Mouse (Mus musculus) MEL (cell line): Measurements from ENCODE around the gene Olfm4. TPM values are rescaled to one million over a fixed set of nuclear protein-coding genes. Genes with fewer than 3 reads are reported as not detected.

Experiments used
- DNase-seq: peaks from one replicate; pipeline ENCODE4 v3.0.0; 2011; ENCODE audit warnings: low read depth, low spot score
- H3K27ac ChIP-seq: 2 replicates; pipeline ENCODE4 v1.5.1; 2012; ENCODE audit warnings: low read depth, mild to moderate bottlenecking, control low read depth, low read length, moderate library complexity; ENCODE audit not compliant: control insufficient read depth
- H3K27me3 ChIP-seq, 2 experiments: fragments of 150-350 bp in 1 of 2; sonication (generic) in 1 of 2; 2 replicates each; pipeline ENCODE4 v1.6.1; 2012; ENCODE audit warnings: low read length in 2 of 2, mild to moderate bottlenecking in 2 of 2, improper control_type of control experiment in 1 of 2, moderate library complexity in 1 of 2; ENCODE audit not compliant: insufficient read depth in 2 of 2, control insufficient read depth in 1 of 2
- H3K36me3 ChIP-seq, 2 experiments: 2 replicates each; pipeline ENCODE4 v1.6.1; 2012 to 2014; ENCODE audit warnings: low read length in 2 of 2, improper control_type of control experiment in 1 of 2, inconsistent platforms in 1 of 2, mild to moderate bottlenecking in 1 of 2; ENCODE audit not compliant: insufficient read depth in 2 of 2, control insufficient read depth in 1 of 2
- H3K4me1 ChIP-seq, 2 experiments: fragments of 150-350 bp in 1 of 2; sonication (generic) in 1 of 2; 2 replicates each; pipeline ENCODE4 v1.6.1; 2012; ENCODE audit warnings: low read length in 2 of 2, improper control_type of control experiment in 1 of 2, mild to moderate bottlenecking in 1 of 2; ENCODE audit not compliant: insufficient read depth in 2 of 2, control insufficient read depth in 1 of 2
- H3K4me3 ChIP-seq, 2 experiments: fragments of 150-350 bp in 1 of 2; sonication (generic) in 1 of 2; 2 replicates each; pipeline ENCODE4 v1.5.1; 2012; ENCODE audit warnings: low read depth in 2 of 2, low read length in 2 of 2, mild to moderate bottlenecking in 2 of 2, moderate library complexity in 2 of 2, control low read depth in 1 of 2, improper control_type of control experiment in 1 of 2; ENCODE audit not compliant: control insufficient read depth in 1 of 2, insufficient read depth in 1 of 2
- H3K79me2 ChIP-seq: 2 replicates; pipeline ENCODE4 v1.6.1; 2012; ENCODE audit warnings: mild to moderate bottlenecking, low read length, moderate library complexity; ENCODE audit not compliant: control insufficient read depth, poor library complexity, insufficient read depth
- H3K9ac ChIP-seq: 2 replicates; pipeline ENCODE4 v1.6.1; 2012; ENCODE audit warnings: low read depth, mild to moderate bottlenecking, control low read depth, low read length, moderate library complexity; ENCODE audit not compliant: control insufficient read depth, poor library complexity, severe bottlenecking
- H3K9me3 ChIP-seq: fragments of 150-350 bp; sonication (generic); replicated peaks from 2 replicates; pipeline ENCODE4 v1.6.1; 2012; ENCODE audit warnings: mild to moderate bottlenecking, low read length, improper control_type of control experiment, moderate library complexity; ENCODE audit not compliant: insufficient read depth
- CHD2 ChIP-seq: IDR thresholded peaks from 2 replicates; pipeline ENCODE4 v1.6.1; 2011; ENCODE audit warnings: low read length, improper control_type of control experiment
- ELF1 ChIP-seq: IDR thresholded peaks from 2 replicates; pipeline ENCODE4 v1.6.1; 2014; ENCODE audit warnings: low read depth, mild to moderate bottlenecking, inconsistent platforms, low read length, improper control_type of control experiment, moderate library complexity
- GATA1 ChIP-seq: IDR thresholded peaks from 2 replicates; pipeline ENCODE4 v1.6.1; 2011; ENCODE audit warnings: low read depth, low read length, improper control_type of control experiment
- KAT2A ChIP-seq: conservative IDR thresholded peaks from 2 replicates; pipeline ENCODE4 v1.6.1; 2012; ENCODE audit warnings: low read depth, low read length, improper control_type of control experiment, inconsistent platforms
- MAFK ChIP-seq: IDR thresholded peaks from 2 replicates; pipeline ENCODE4 v1.6.1; 2011; ENCODE audit warnings: low read depth, mild to moderate bottlenecking, low read length, improper control_type of control experiment, borderline replicate concordance
- MAX ChIP-seq: IDR thresholded peaks from 2 replicates; pipeline ENCODE4 v1.6.1; 2011; ENCODE audit warnings: low read length, improper control_type of control experiment
- MAZ ChIP-seq: IDR thresholded peaks from 2 replicates; pipeline ENCODE4 v1.6.1; 2012; ENCODE audit warnings: low read depth, mild to moderate bottlenecking, inconsistent platforms, low read length, improper control_type of control experiment
- MEF2A ChIP-seq: IDR thresholded peaks from 2 replicates; pipeline ENCODE4 v1.6.1; 2014; ENCODE audit warnings: low read depth, mild to moderate bottlenecking, inconsistent platforms, low read length, improper control_type of control experiment; ENCODE audit not compliant: poor library complexity, insufficient replicate concordance, severe bottlenecking; ENCODE audit errors: extremely low read depth
- MYB ChIP-seq: IDR thresholded peaks from 2 replicates; pipeline ENCODE4 v1.6.1; 2011; ENCODE audit warnings: mild to moderate bottlenecking, low read depth, low read length, improper control_type of control experiment
- POLR2AphosphoS2 ChIP-seq: IDR thresholded peaks from 2 replicates; pipeline ENCODE4 v1.6.1; 2011; ENCODE audit warnings: low read length, improper control_type of control experiment
- RAD21 ChIP-seq: IDR thresholded peaks from 2 replicates; pipeline ENCODE4 v1.6.1; 2011; ENCODE audit warnings: mild to moderate bottlenecking, low read depth, low read length, improper control_type of control experiment
- TAL1 ChIP-seq: IDR thresholded peaks from 2 replicates; pipeline ENCODE4 v1.6.1; 2012; ENCODE audit warnings: mild to moderate bottlenecking, inconsistent platforms, low read length, moderate library complexity, mixed read lengths
- USF2 ChIP-seq, 2 experiments: IDR thresholded peaks; 2 replicates each; pipeline ENCODE4 v1.6.1; 2011 to 2012; ENCODE audit warnings: improper control_type of control experiment in 2 of 2, low read length in 2 of 2, borderline replicate concordance in 1 of 2, inconsistent platforms in 1 of 2, low read depth in 1 of 2, mild to moderate bottlenecking in 1 of 2; ENCODE audit not compliant: insufficient read depth in 1 of 2
- ZC3H11A ChIP-seq: IDR thresholded peaks from 2 replicates; pipeline ENCODE4 v1.6.1; 2012; ENCODE audit warnings: low read depth, mild to moderate bottlenecking, inconsistent platforms, low read length, improper control_type of control experiment
- ZKSCAN1 ChIP-seq: IDR thresholded peaks from 2 replicates; pipeline ENCODE4 v1.6.1; 2012; ENCODE audit warnings: low read depth, mild to moderate bottlenecking, inconsistent platforms, low read length, improper control_type of control experiment, moderate library complexity
- ZMIZ1 ChIP-seq: IDR thresholded peaks from 2 replicates; pipeline ENCODE4 v1.6.1; 2012; ENCODE audit warnings: low read depth, mild to moderate bottlenecking, inconsistent platforms, low read length, improper control_type of control experiment, moderate library complexity
- polyA plus RNA-seq, 2 experiments: library from polyadenylated mRNA; stranded (reverse) in 1 of 2; unstranded in 1 of 2; fragments of >175 nt in 1 of 2; fragments of >200 nt in 1 of 2; gene quantifications; 2 replicates each; pipeline versions ENCODE4 v1.2.1 to v1.2.4; 2012; ENCODE audit warnings: low replicate concordance in 2 of 2, low read depth in 1 of 2; ENCODE audit not compliant: insufficient read length in 2 of 2, insufficient read depth in 1 of 2, missing spikeins in 1 of 2
- total RNA-seq: library from RNA; depleted of rRNA; stranded (reverse); fragments of 300-350 nt; gene quantifications from 2 replicates; pipeline ENCODE4 v1.2.3, GENCODE M21; 2012

Olfm4 gene
- total and polyA plus RNA-seq, 3 experiments = not detected

DNA sequence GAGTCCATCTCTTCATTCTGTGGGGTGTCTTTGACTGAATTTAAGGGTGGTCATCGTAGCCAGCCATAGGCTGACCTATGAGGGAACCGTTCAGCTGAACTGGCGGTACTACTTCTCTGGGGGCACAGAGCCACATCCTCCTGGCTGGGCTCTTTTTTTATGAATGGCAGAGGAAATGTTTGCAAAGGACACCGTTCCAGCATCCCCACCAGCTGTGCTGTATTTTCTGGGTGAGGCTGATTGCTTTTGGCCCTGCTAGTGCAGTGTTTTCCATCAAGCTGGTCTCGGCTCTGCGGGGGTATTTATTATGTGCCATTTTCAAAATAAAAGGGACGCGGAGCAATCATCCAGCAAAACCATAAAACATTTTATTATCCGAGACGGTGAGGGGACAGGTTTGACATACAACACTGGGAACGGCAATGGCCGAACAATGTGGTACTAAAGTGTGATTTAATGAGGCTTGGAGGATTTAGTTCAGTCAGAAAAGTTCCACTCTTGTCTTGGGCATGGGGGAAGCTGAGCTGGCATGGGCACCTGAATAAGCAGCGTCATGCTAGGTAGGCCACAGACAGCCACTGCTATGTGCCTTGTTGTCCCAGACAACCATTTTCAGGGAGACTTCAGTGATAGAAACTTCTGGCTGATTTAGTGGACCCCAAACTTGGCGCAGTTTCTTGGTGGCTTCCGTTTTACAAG is 25.9 kb upstream of the Olfm4 start:
- DNase-seq = no peak
- Histone ChIP-seq H3K9me3 (no peaks in the 10 kb centered on the region), H3K36me3 (no peaks in the 10 kb centered on the region), H3K27ac (no peak overlapping the region), H3K4me3 (no peak overlapping the region), H3K4me1 (no peaks in the 10 kb centered on the region), H3K9ac (no peak overlapping the region), H3K27me3 (no peaks in the 10 kb centered on the region; a peak in 1 of 4 replicates), H3K79me2 (no peaks in the 10 kb centered on the region)
- TF ChIP-seq MAZ = no peak
- TF ChIP-seq GATA1 = no peak
- no peak for TF ChIP-seq CHD2
- no peak for TF ChIP-seq USF2 (IDR thresholded peaks at IDR 0.05; ENCODE audit: borderline replicate concordance in 1 of 2, insufficient read depth in 1 of 2, low read depth in 1 of 2, low read length in 2 of 2)
- TF ChIP-seq ELF1 = no peak
- no peak for TF ChIP-seq ZKSCAN1
- TF ChIP-seq ZC3H11A = no peak

DNA sequence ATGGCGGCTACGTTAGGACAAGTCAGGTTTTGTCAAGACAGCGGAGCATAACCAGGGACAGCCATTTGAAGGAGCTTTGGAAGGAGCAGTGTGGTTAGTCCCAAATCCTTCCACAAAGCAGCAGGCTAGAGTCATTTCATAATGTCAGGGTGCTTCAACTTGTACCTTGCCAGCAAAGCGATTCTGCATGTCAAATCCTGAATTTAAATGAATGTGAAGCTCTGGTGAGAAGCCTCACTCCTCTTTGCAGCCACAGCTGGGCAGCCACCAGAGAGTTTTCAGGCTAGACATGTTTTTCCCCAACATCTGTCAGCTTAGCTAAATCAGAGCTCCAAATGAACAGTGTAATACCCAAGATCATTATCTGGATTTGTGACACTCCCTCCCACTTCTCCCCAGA is 22.7 kb upstream of the Olfm4 start:
- Histone ChIP-seq H3K27ac (no peak overlapping the region), H3K4me3 (no peak overlapping the region), H3K9ac (no peak overlapping the region), H3K4me1 (no peaks in the 10 kb centered on the region), H3K79me2 (no peaks in the 10 kb centered on the region), H3K36me3 (no peaks in the 10 kb centered on the region), H3K9me3 (no peaks in the 10 kb centered on the region), H3K27me3 (no peaks in the 10 kb centered on the region)
- no peak for DNase-seq
- TF ChIP-seq MAFK (no peak), MEF2A (no peak), RAD21 (no peak), TAL1 (no peak), ZMIZ1 (no peak), POLR2AphosphoS2 (no peak), MYB (no peak), KAT2A (no peak), MAX (no peak), CHD2 (no peak)
